Mouse (Mus musculus): ENCODE data around the gene Adam33.
"Not testable (repeated sequence)": the region's sequence is repeated elsewhere in the genome, so short reads cannot be mapped to it uniquely, and the experiment has no call there.

The Adam33 gene

DNA sequence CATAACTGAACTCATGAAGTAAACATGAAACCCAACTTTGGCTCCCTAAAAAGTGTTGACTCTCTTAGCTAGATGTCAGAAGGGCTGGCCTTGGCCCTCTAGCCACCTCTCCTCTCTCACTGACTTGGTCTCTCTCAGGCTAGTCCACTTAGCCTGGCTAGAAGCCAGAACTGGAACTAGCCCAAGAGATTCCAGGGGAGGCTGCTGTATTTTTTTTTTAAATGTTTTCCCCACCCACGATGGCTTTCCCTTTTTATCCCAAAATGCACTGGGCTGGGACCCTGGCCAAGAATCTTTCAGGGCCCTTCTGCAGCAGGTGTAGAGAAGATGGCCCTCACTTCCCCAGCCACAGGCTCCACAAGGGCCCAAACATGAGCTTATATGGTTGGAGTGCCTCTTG is 4.2 kb downstream of the Adam33 start:
- in situ Hi-C loops (cut with MboI, MseI), result no loop called here

DNA sequence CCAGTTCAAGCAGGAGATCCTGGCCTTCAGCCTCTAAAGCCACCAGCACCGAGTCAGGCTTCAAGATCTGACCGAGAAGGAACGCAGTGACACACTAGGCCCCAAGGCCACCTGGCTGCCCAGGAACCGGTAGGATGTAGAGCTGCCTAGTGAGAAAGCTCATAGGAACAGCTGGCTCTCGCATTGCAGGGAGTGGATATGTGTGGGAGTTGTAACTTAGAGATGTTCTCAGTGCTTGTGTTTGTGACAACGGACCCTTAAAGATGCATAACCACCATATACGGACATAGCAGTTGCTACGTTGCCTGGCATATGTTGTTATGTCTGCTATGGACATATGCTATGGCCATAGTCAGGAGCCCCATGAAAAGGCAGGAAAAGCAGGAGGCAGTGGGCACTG is 4.9 kb downstream of the Adam33 start:
- in situ Hi-C loops (cut with MboI, MseI), result no loop called here

DNA sequence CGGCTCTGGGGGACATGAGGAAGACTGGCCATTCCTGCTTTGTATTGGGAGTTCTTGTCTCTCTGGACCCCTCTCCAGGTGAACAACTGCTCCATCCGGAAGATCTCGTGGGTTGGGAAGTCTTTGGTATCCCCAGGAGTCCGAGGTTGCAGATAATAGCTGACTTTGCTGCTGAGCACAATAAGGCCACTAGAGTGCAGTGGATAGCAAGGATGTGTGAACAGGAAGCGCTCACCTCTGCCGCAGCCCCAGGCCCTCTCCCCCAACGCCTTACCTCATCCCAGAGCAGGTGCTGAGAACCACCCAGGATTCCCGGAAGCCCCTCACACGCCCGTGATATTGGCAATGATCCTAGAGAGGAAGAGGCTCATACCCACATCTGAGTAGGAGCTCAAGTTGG is 7.4 kb downstream of the Adam33 start:
- in situ Hi-C loops (cut with MboI, MseI), result no loop called here

GRCm38 (mm10) chr2:131055631-131056030 is 8.0 kb downstream of the Adam33 start:
- in situ Hi-C loops (cut with MboI, MseI), result no loop called here

DNA sequence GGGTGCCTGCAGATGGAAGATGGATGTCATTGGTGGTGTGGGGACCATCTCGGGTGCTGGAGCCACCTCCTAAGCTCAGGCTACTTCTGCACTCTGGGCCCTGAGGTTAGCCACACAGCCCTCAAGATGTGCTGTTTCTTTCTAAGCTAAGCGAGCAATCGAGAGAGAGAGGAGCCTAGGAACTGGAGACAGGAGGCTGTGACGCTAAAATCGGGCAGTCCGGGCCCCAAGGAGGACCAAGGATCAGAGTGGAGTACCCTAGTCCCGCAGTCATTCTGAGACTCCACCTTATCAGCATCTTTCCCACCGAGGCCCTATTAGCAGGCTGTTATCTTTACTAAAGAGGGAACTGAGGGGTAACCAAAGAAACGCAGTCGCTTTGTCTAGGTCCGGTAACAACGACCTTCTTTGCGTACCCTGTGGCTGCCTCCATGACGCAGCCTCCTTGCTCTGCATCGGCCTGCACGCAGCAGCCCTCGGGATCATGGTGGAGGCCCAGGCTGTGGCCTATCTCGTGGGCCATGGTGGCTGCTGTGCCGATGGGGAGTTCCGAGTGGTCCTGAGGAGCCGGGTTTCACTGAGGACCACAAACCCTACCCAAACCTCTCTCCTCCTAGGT is 8.9 kb downstream of the Adam33 start:
- in situ Hi-C loops (cut with MboI, MseI), result no loop called here

DNA sequence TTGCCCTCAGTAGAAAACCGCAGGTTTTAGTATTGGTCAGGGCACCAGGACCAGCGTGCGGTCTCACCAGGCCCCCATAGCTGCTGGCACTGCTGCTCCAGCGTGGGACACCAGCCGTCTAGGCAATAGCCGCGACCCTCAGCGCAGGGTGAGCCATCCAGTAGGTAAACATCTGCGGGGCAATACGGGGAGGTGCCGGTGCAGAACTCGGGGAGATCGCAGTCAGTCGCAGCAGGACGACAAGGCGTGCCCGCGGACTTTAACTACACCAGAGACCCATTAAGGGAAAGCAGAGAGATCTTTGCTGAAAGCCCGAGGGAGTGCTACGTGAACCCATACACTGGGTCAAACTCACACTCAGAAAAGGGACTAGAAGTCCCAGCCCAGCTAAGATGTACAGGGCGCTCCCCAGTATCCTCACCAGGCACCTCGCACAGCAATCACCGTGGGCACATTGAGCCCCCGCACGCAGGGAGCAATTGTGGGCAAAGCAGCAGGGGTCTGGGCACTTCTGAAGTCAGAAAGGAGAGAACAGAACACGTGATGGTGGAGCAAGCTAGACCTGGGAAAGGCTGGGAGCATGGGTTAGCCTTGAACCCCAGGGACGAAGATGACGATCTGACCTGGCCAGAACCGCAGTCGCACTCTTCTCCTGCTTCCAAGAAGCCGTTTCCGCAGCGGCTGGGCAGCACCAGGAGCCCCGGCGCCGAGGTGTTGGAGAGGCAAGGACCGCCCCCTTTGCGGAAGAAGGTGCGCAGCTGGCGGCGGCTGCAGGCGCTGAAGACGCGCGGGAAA is 9.6 kb downstream of the Adam33 start:
- in situ Hi-C loops (cut with MboI, MseI), result no loop called here

GRCm38 (mm10) chr2:131052862-131053418 is 10.7 kb downstream of the Adam33 start:
- in situ Hi-C loops (cut with MboI, MseI), result no loop called here

DNA sequence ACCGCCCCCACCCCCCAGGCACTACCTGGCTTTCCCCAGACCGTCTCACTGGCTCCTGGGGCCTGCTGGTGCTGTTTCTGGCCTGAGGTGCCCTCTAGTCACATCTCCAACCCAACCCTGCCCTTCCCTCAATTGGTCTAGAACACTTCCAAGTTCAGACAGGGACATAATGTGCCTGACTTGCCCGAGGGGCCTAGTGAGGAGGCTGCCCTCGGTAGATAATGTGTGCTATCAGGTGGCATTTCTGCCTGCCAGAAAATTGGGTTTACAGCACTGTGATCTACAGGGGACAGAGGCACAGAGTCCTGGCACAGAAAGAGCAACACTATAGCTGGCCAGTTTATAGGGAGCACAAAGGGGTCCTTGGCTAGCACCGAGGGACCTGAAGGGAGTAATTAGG is 11.6 kb downstream of the Adam33 start:
- in situ Hi-C loops (cut with MboI, MseI), result no loop called here

GRCm38 (mm10) chr2:131046025-131046424 is 17.6 kb downstream of the Adam33 start:
- in situ Hi-C loops (cut with MboI, MseI), result no loop called here

GRCm38 (mm10) chr2:131044989-131045720 is 18.5 kb downstream of the Adam33 start:
- in situ Hi-C loops (cut with MboI, MseI), result no loop called here

DNA sequence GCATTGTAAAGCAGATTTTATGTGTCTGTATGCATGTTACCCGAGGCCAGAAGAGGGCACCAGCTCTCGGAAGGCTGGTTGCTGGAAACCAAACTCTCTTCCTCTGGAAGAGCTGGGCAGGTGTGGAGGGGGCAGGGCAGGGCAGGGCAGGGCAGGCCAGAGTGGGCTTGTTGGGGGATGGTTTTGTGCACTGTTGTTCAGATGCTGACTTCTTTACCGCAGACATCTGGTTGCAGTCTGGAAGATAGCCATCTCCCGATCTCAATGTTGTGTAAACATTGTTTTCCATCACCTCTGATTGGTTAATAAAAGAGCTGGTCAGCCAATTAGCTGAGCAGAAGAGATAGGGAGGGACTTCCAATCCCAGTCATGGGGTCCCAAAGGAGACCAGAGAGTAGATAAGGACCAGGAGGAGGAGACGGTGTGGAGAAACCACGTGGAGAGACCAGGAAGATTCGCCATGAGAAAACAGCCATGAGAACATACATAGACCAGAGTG is 19.2 kb downstream of the Adam33 start:
- in situ Hi-C loops (cut with MboI, MseI), result no loop called here

GRCm38 (mm10) chr2:131042988-131043387 is 20.6 kb downstream of the Adam33 start, which contains the start of gene Gfra4:
Gfra4 (minus strand) TSS chr2:131043088.
- in situ Hi-C loops (cut with MboI, MseI), result no loop called here

GRCm38 (mm10) chr2:131040854-131041825 is 22.5 kb downstream of the Adam33 start:
- in situ Hi-C loops (cut with MboI, MseI), result no loop called here

GRCm38 (mm10) chr2:131038675-131039074 is 24.9 kb downstream of the Adam33 start:
- in situ Hi-C loops (cut with MboI, MseI), result no loop called here

- in situ Hi-C loops (cut with MboI, MseI), result no loop called here
Measured at GRCm38 (mm10) chr2:131038197-131038596, 25.4 kb downstream of the Adam33 start.

DNA sequence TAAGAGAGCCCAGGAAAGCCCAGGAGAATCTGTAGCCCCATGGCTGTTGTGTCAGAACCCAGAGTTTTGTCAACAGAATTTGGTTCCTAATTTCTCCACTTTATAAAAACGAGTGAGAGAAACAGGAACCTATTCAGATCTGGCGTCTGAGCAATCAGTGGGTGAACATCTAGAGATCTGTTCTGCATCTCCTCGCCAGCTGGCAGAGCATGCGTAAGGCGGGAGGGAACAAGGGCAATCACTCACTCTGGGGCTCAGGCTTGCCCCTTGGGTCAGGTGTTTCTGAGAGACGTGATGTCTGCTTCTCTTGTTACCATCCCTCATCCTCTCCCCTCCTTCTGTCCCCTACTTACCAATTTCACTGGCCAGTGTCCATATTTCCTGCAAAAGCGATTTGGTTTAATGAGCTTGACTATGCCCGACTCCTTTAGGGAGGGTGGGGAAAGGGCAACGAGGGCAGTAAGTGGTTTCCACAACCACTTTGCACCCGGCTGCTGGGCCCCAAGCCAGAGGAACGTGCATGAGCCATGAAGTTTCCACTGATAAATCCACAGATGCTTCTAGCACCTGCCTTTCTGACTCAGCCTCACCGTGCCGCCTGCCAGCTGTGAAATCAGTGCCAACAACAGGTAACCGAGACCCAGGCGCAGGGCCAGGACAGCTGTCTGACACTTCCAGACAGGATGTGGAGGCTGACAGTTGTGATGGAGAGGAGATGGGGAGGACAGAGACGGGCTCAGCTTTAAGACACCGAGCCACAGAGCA is 26.2 kb downstream of the Adam33 start:
- in situ Hi-C loops (cut with MboI, MseI), result no loop called here

DNA sequence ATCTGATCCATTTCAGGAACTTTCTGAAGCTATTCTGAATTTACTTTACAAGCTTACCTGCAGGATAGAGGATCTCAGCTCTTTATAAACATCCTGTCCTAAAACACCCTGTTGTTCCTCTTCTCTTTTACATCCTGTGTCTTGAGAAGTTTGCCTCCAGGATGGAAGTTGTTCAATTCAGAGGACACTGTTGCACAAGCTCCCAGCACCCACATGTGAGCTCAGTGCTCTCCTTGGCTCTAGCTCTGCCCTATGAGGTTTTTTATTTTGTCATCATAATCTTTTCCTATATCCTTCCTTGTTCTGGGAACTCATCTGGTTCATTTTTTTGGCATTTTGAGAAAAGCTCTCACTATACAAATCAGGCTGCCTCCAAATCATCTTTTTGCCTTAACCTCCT is 26.9 kb downstream of the Adam33 start:
- in situ Hi-C loops (cut with MboI, MseI), result no loop called here

DNA sequence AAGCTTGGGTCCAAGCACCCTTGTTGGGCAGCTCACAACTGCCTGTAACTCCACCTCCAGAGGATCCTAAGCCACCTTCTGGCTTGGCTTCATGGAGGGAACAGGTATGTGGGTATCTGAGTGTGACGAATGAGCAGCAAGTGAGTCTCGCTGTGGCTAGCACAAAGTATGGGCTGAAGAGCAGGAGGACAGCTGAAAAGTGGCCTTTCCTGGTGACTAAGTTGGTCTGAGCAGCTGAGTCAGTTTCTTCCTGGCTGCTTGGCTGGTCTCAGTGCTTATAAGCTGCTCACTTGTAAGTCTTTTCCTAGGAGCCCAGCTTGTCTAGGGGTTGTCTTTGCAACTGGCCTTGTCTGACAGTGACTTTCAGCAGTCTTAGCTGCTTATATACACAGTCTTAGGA is 27.3 kb downstream of the Adam33 start:
- in situ Hi-C loops (cut with MboI, MseI), result no loop called here

GRCm38 (mm10) chr2:131031406-131031805 is 32.2 kb downstream of the Adam33 start:
- in situ Hi-C loops (cut with MboI, MseI), result not testable (repeated sequence)

DNA sequence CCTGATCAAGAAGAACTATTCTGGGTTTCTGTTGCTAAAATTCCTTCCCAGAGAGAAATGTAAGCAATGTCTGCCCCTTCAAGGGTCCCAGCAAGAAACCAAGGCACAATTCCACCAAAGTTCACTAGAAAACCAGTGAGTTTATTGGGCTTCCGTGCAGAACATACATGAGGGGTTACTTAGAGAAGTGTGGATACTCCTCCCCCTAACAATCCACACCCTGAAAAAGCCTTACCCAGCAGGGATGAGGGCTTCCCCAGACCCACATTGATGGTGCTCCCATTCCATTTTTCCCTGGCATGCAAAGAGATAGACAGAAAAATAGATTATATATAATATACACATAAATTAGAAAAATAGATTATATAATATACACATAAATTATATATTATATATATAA is 32.6 kb downstream of the Adam33 start:
- in situ Hi-C loops (cut with MboI, MseI), result no loop called here

Measured in regulatory T cell (primary cell).